Mouse (Mus musculus): ENCODE measurements around the gene Edem2. TPM values are rescaled to one million over a fixed set of nuclear protein-coding genes. Genes with fewer than 3 reads are reported as not detected.

Gene Edem2
- total RNA-seq, 2 experiments from 2014 or later = 11.1 to 12.3 TPM

- peak; percentile 98 to 99 for DNase-seq
- intact Hi-C loops (cut with DNase I) = loop anchor here (2.0 kb wide), 1 partner anchor 17 kb away; no protein-coding TSS in a partner anchor
These were observed 37.4 kb downstream of the Edem2 start, which contains the start of gene Trpc4ap for GRCm38 (mm10) chr2:155691723-155692493. TSS of gene Trpc4ap (minus strand) at chr2:155692384.

- peak in 1 of 2 experiments; percentile 17 for DNase-seq
- intact Hi-C loops (cut with DNase I) = loop anchor here (2.0 kb wide), 1 partner anchor 17 kb away; no protein-coding TSS in a partner anchor
These were observed 37.9 kb downstream of the Edem2 start for GRCm38 (mm10) chr2:155691336-155691722.

GRCm38 (mm10) chr2:155689211-155689610 is 40.1 kb downstream of the Edem2 start:
- intact Hi-C loops (cut with DNase I) = no loop called here
- DNase-seq = no peak

GRCm38 (mm10) chr2:155687746-155688145 is 41.5 kb downstream of the Edem2 start:
- no peak for DNase-seq
- intact Hi-C loops (cut with DNase I) = no loop called here

GRCm38 (mm10) chr2:155686572-155686971 is 42.7 kb downstream of the Edem2 start:
- intact Hi-C loops (cut with DNase I) = no loop called here
- no peak for DNase-seq

- no peak for DNase-seq
- intact Hi-C loops (cut with DNase I) = no loop called here
These were observed 45.5 kb downstream of the Edem2 start for GRCm38 (mm10) chr2:155683821-155684220.

- DNase-seq = no peak
- intact Hi-C loops (cut with DNase I) = no loop called here
These were observed 46.1 kb downstream of the Edem2 start for GRCm38 (mm10) chr2:155683137-155683536.

GRCm38 (mm10) chr2:155681874-155682273 is 47.4 kb downstream of the Edem2 start:
- DNase-seq = no peak
- intact Hi-C loops (cut with DNase I) = no loop called here

GRCm38 (mm10) chr2:155681194-155681593 is 48.1 kb downstream of the Edem2 start:
- DNase-seq = no peak
- intact Hi-C loops (cut with DNase I) = no loop called here

- intact Hi-C loops (cut with DNase I) = no loop called here
- no peak for DNase-seq
These were observed 48.7 kb downstream of the Edem2 start for GRCm38 (mm10) chr2:155680591-155680990.

GRCm38 (mm10) chr2:155679586-155680110 is 49.6 kb downstream of the Edem2 start:
- DNase-seq = no peak
- intact Hi-C loops (cut with DNase I) = no loop called here

- DNase-seq = no peak
- intact Hi-C loops (cut with DNase I) = loop anchor here (2.0 kb wide), 1 partner anchor 16 kb away; no protein-coding TSS in a partner anchor
These were observed 54.2 kb downstream of the Edem2 start for GRCm38 (mm10) chr2:155675118-155675517.

GRCm38 (mm10) chr2:155673546-155673945 is 55.7 kb downstream of the Edem2 start:
- DNase-seq = peak; percentile 68 to 76
- intact Hi-C loops (cut with DNase I) = no loop called here

GRCm38 (mm10) chr2:155671236-155671635 is 58.0 kb downstream of the Edem2 start:
- DNase-seq = peak; percentile 32 to 33
- intact Hi-C loops (cut with DNase I) = no loop called here

GRCm38 (mm10) chr2:155668461-155668860 is 60.8 kb downstream of the Edem2 start:
- intact Hi-C loops (cut with DNase I) = no loop called here
- DNase-seq = peak; percentile 38 to 59

- no peak for DNase-seq
- intact Hi-C loops (cut with DNase I) = no loop called here
These were observed 61.4 kb downstream of the Edem2 start for GRCm38 (mm10) chr2:155667881-155668280.

- no peak for DNase-seq
- intact Hi-C loops (cut with DNase I) = loop anchor here (1.0 kb wide), 1 partner anchor 101 kb away; no protein-coding TSS in a partner anchor
These were observed 65.3 kb downstream of the Edem2 start for GRCm38 (mm10) chr2:155663910-155664460.

- peak; percentile 46 to 69 for DNase-seq
- intact Hi-C loops (cut with DNase I) = loop anchor here (1.0 kb wide), 1 partner anchor 102 kb away; no protein-coding TSS in a partner anchor
These were observed 66.2 kb downstream of the Edem2 start for GRCm38 (mm10) chr2:155663097-155663496.

GRCm38 (mm10) chr2:155662390-155662789 is 66.9 kb downstream of the Edem2 start:
- intact Hi-C loops (cut with DNase I) = no loop called here

GRCm38 (mm10) chr2:155655759-155656372 is 73.4 kb downstream of the Edem2 start:
- intact Hi-C loops (cut with DNase I) = no loop called here
- DNase-seq = no peak

More at GRCm38 (mm10) chr2:155662390-155662789, 66.9 kb downstream of the Edem2 start:
- no peak for DNase-seq

GRCm38 (mm10) chr2:155652618-155653017 is 76.7 kb downstream of the Edem2 start:
- DNase-seq = no peak
- intact Hi-C loops (cut with DNase I) = no loop called here
